Mouse (Mus musculus): Measurements from ENCODE around the gene Barx2. TPM values are rescaled to one million over a fixed set of nuclear protein-coding genes. Genes with fewer than 3 reads are reported as not detected.

Gene Barx2
- polyA plus RNA-seq, 1 experiment from 2014 or later = 0.39 TPM

DNA sequence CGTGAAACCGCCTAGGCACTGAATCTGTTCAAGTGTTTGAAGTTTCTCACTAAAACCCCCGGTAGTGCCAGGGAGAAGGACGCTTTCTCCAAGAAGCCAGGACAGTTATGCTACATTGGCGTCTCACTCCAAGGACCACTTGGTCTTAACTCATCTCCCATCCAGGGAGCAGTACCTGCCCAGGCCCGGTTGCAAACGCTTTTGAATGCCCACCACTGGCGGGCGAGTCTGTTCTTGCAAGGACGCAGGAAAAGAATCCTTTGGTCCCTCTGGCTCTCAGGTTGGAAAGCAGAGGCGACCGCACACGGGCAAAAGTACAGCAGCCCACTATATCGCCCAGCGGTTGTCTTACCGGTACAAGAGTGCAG, 725 bp downstream of the Barx2 start:
- no peak for TF ChIP-seq CTCF (IDR thresholded peaks at IDR 0.05)
- no peak for TF ChIP-seq EP300 (IDR thresholded peaks at IDR 0.05)
- Histone ChIP-seq H3K4me2 (replicated peaks; ENCODE audit: low read depth, low read length) (peak overlapping the region; percentile 74), H3K36me3 (ENCODE audit: insufficient read depth, low read length) (no peaks in the 10 kb centered on the region), H3K4me3 (ENCODE audit: low read depth, low read length) (peak overlapping the region; percentile 41; the same call in 1 of the 2 replicates), H3K4me1 (ENCODE audit: insufficient read depth, low read depth, low read length) (0 out of 2 replicates have a peak, but pooled peaks cover 4% of the 10 kb centered on the region), H3K9me3 (ENCODE audit: low read length) (no peaks in the 10 kb centered on the region), H3K9ac (replicated peaks; ENCODE audit: low read depth) (no peak overlapping the region), H3K27ac (ENCODE audit: low read length) (no peak overlapping the region), H3K27me3 (replicated peaks; ENCODE audit: insufficient read depth, low read length) (peaks cover 60% of the 10 kb centered on the region)
- WGBS = 4% methylated on average over 16 of the region's 16 CpGs
- ATAC-seq = no peak
- DNase-seq (ENCODE audit: low spot score) = no peak

DNA sequence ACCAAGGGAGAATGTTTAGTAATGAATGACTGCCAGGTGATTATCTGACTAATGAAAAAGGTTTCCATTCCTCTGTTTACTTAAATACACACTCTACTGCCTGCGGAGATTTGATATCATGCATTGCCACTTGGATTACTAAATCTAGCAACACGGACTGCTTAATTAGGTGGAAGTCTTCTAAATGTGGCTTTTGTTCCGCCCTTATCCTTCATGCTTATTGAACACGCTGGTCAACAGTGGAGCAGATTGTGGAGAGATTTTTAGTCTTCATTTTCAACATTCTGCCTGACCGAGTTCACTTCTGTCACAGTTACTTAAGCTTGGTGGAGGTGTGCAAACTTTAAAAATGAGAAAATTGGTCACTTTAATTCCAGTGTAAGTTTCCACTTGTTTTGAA, 3.0 kb downstream of the Barx2 start:
- TF ChIP-seq EP300 (IDR thresholded peaks at IDR 0.05) = no peak
- no peak for TF ChIP-seq CTCF (IDR thresholded peaks at IDR 0.05)
- no peak for DNase-seq (ENCODE audit: low spot score)
- 0 out of 2 replicates have a peak, but pooled peaks cover 4% of the 10 kb centered on the region for H3K4me1 ChIP-seq (ENCODE audit: insufficient read depth, low read depth, low read length)
- no peaks in the 10 kb centered on the region for H3K36me3 ChIP-seq (ENCODE audit: insufficient read depth, low read length)
- no peak overlapping the region for H3K27ac ChIP-seq (ENCODE audit: low read length)
- no peak overlapping the region for H3K4me2 ChIP-seq (replicated peaks; ENCODE audit: low read depth, low read length)
- ATAC-seq = no peak
- peaks cover 45% of the 10 kb centered on the region for H3K27me3 ChIP-seq (replicated peaks; ENCODE audit: insufficient read depth, low read length)
- no peaks in the 10 kb centered on the region for H3K9me3 ChIP-seq (ENCODE audit: low read length)
- no peak overlapping the region for H3K4me3 ChIP-seq (ENCODE audit: low read depth, low read length)
- no peak overlapping the region for H3K9ac ChIP-seq (replicated peaks; ENCODE audit: low read depth)
- WGBS = 54% methylated on average over 5 of the region's 5 CpGs

DNA sequence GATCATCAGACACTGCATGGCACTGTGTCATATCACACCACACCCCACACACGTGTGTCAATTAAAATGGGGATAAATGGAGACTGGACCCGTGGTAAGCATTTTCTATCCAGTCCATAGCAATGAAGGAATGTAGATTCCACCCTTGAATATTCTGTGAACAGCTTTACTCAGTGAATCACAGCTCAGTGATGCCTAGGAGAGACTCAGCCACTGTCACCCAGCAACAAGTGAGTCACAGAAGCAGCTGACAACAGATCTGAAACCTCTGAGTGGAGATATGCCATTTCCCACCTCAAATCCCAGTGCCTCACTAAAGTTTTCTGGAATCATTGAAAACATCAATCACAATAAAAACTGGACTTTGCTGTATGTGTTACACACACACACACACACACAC, 11.5 kb downstream of the Barx2 start:
- no peaks in the 10 kb centered on the region for H3K9me3 ChIP-seq (ENCODE audit: low read length)
- no peaks in the 10 kb centered on the region for H3K4me1 ChIP-seq (ENCODE audit: insufficient read depth, low read depth, low read length)
- H3K36me3 ChIP-seq (ENCODE audit: insufficient read depth, low read length) = no peaks in the 10 kb centered on the region
- no peak for TF ChIP-seq EP300 (IDR thresholded peaks at IDR 0.05)
- no peak for TF ChIP-seq CTCF (IDR thresholded peaks at IDR 0.05)
- no peak overlapping the region for H3K9ac ChIP-seq (replicated peaks; ENCODE audit: low read depth)
- no peak overlapping the region for H3K4me3 ChIP-seq (ENCODE audit: low read depth, low read length)
- H3K27me3 ChIP-seq (replicated peaks; ENCODE audit: insufficient read depth, low read length) = no peaks in the 10 kb centered on the region
- H3K27ac ChIP-seq (ENCODE audit: low read length) = no peak overlapping the region
- DNase-seq (ENCODE audit: low spot score) (no peak), ATAC-seq (no peak)
- no peak overlapping the region for H3K4me2 ChIP-seq (replicated peaks; ENCODE audit: low read depth, low read length)
- WGBS = 68% methylated on average over 2 of the region's 2 CpGs

DNA sequence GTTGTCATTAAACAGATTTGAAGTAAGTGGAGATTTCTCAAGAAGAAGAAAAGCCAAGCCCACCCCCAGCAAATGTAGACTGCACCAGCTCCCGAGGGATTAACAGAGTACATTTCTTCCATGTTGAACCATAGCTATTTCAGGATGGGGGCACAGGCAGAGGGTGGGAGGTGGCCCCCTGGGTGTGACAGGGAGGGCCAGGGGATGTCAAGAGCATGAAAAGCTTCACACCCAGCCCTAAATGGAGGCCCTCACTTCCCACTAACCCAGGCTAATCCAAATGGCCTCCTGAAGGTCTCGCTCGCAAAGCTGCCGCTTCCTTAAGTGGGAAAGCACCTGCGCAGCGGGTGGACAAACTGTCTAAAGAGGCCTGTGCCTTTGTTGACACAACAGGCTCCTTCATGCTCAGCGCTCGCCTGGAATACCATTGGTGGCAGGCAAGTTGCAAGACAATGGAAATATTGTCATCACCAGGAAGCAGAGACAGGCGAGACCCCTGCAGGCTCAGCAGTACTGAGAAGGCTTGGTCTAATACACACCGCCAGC, 18.4 kb downstream of the Barx2 start:
- Histone ChIP-seq H3K4me1 (ENCODE audit: insufficient read depth, low read depth, low read length) (no peaks in the 10 kb centered on the region), H3K27me3 (replicated peaks; ENCODE audit: insufficient read depth, low read length) (no peaks in the 10 kb centered on the region), H3K4me3 (ENCODE audit: low read depth, low read length) (no peak overlapping the region), H3K9me3 (ENCODE audit: low read length) (no peaks in the 10 kb centered on the region), H3K9ac (replicated peaks; ENCODE audit: low read depth) (no peak overlapping the region), H3K27ac (ENCODE audit: low read length) (no peak overlapping the region), H3K36me3 (ENCODE audit: insufficient read depth, low read length) (no peaks in the 10 kb centered on the region), H3K4me2 (replicated peaks; ENCODE audit: low read depth, low read length) (no peak overlapping the region)
- ATAC-seq = no peak
- no peak for TF ChIP-seq EP300 (IDR thresholded peaks at IDR 0.05)
- no peak for TF ChIP-seq CTCF (IDR thresholded peaks at IDR 0.05)
- DNase-seq (ENCODE audit: low spot score) = no peak
- WGBS = 51% methylated on average over 10 of the region's 10 CpGs

DNA sequence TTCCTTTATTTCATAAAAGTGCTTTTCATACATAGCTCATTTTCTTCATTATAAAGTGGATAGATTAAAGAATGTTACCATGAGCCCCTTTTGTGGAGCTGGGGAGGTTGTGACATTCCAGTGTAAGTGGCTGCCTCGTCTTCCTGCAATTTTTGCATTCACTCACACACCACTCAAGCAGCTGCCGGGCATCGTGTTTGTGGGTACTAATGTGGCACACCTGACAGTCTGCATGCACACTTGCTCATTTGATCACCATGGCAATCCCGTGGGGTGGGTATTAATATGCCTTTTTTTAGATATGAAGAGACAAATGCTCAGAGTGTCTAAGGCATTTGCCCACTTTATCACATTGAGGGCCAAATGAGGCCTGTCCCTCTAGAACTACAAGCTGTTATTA, 24.9 kb downstream of the Barx2 start:
- H3K4me1 ChIP-seq (ENCODE audit: insufficient read depth, low read depth, low read length) = no peaks in the 10 kb centered on the region
- no peak overlapping the region for H3K9ac ChIP-seq (replicated peaks; ENCODE audit: low read depth)
- H3K27me3 ChIP-seq (replicated peaks; ENCODE audit: insufficient read depth, low read length) = no peaks in the 10 kb centered on the region
- H3K36me3 ChIP-seq (ENCODE audit: insufficient read depth, low read length) = no peaks in the 10 kb centered on the region
- no peak overlapping the region for H3K27ac ChIP-seq (ENCODE audit: low read length)
- WGBS = 73% methylated on average over 4 of the region's 4 CpGs
- H3K4me2 ChIP-seq (replicated peaks; ENCODE audit: low read depth, low read length) = no peak overlapping the region
- DNase-seq (ENCODE audit: low spot score) (no peak), ATAC-seq (no peak)
- TF ChIP-seq CTCF (IDR thresholded peaks at IDR 0.05) (no peak), EP300 (IDR thresholded peaks at IDR 0.05) (no peak)
- H3K4me3 ChIP-seq (ENCODE audit: low read depth, low read length) = no peak overlapping the region
- no peaks in the 10 kb centered on the region for H3K9me3 ChIP-seq (ENCODE audit: low read length)

DNA sequence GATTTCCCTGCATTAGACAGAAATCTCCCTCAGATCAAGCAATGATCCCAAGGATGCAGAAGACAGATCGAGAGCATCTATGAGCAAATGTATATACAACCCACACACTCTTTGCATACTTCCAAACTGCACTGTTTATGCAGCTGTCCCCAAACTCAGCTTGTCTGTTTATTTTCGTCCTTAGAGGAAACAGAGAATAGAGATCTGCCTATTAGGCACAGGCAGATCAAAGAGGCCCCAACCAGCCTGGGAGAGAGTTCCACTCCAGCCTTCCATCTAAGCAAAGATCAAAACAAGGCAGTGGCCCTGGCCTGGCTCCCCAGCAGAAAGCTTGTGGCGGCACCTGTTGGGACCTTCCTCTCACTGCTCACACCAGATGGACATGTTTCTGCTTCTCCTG, 27.0 kb downstream of the Barx2 start:
- ATAC-seq = no peak
- no peak for DNase-seq (ENCODE audit: low spot score)
- whole genome bisulfite sequencing = 21% methylated on average over 3 of the region's 3 CpGs
- Histone ChIP-seq H3K9me3 (ENCODE audit: low read length) (no peaks in the 10 kb centered on the region), H3K27ac (ENCODE audit: low read length) (no peak overlapping the region), H3K4me1 (ENCODE audit: insufficient read depth, low read depth, low read length) (no peaks in the 10 kb centered on the region), H3K27me3 (replicated peaks; ENCODE audit: insufficient read depth, low read length) (no peaks in the 10 kb centered on the region), H3K4me2 (replicated peaks; ENCODE audit: low read depth, low read length) (no peak overlapping the region), H3K36me3 (ENCODE audit: insufficient read depth, low read length) (no peaks in the 10 kb centered on the region), H3K4me3 (ENCODE audit: low read depth, low read length) (no peak overlapping the region), H3K9ac (replicated peaks; ENCODE audit: low read depth) (no peak overlapping the region)
- no peak for TF ChIP-seq CTCF (IDR thresholded peaks at IDR 0.05)
- TF ChIP-seq EP300 (IDR thresholded peaks at IDR 0.05) = no peak

DNA sequence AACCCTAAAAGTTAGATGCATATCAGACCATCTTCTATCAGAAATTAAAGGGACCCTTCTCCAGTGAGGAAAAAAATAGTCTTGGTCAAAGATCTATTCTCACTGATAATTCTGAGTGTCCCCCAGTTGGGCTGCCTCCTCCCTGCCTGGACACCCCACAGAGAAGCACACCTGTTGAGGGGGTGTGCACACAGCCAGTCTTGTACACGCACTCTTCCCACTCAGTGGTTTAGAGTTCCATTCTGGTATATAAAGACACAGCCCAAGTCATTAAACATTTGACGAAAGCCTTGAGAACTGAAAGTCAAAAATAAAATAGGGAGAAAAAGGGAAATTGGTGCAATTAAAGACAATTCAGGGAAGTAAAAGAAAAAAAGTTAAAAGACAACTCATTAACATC, 30.9 kb downstream of the Barx2 start:
- H3K36me3 ChIP-seq (ENCODE audit: insufficient read depth, low read length) = no peaks in the 10 kb centered on the region
- no peak overlapping the region for H3K4me2 ChIP-seq (replicated peaks; ENCODE audit: low read depth, low read length)
- no peak overlapping the region for H3K4me3 ChIP-seq (ENCODE audit: low read depth, low read length)
- no peaks in the 10 kb centered on the region for H3K9me3 ChIP-seq (ENCODE audit: low read length)
- H3K4me1 ChIP-seq (ENCODE audit: insufficient read depth, low read depth, low read length) = no peaks in the 10 kb centered on the region
- no peak overlapping the region for H3K27ac ChIP-seq (ENCODE audit: low read length)
- WGBS = 77% methylated on average over 2 of the region's 2 CpGs
- ATAC-seq = no peak
- no peak overlapping the region for H3K9ac ChIP-seq (replicated peaks; ENCODE audit: low read depth)
- no peak for DNase-seq (ENCODE audit: low spot score)
- no peaks in the 10 kb centered on the region for H3K27me3 ChIP-seq (replicated peaks; ENCODE audit: insufficient read depth, low read length)
- no peak for TF ChIP-seq CTCF (IDR thresholded peaks at IDR 0.05)
- no peak for TF ChIP-seq EP300 (IDR thresholded peaks at IDR 0.05)
